Mouse (Mus musculus) CH12.LX (cell line): ENCODE measurements at regions not wholly inside any gene's neighbourhood (a gene's known extent, or its start where the extent isn't known, plus 50 kb on each side); places are given as distances from the start of the nearest gene placed in this dataset.

Source experiments
- DNase-seq: peaks from one replicate; pipeline ENCODE4 v3.0.0-alpha.2; 2013; ENCODE audit errors: extremely low read depth
- H3K27ac ChIP-seq: 2 replicates; pipeline ENCODE4 v1.5.1; 2012; ENCODE audit warnings: low read depth, mild to moderate bottlenecking, control low read depth, moderate library complexity; ENCODE audit not compliant: insufficient read depth
- H3K27me3 ChIP-seq: replicated peaks from 2 replicates; pipeline ENCODE3; 2012; ENCODE audit warnings: inconsistent platforms
- H3K36me3 ChIP-seq, 2 experiments: replicated peaks in 1 of 2; 2 replicates each; pipeline versions ENCODE3 to v1.6.1; 2012; ENCODE audit warnings: inconsistent platforms in 1 of 2, low read length in 1 of 2, mild to moderate bottlenecking in 1 of 2, mixed read lengths in 1 of 2, moderate library complexity in 1 of 2; ENCODE audit not compliant: control insufficient read depth in 1 of 2, insufficient read depth in 1 of 2
- H3K4me1 ChIP-seq, 2 experiments: 2 replicates each; pipeline ENCODE4 v1.6.1; 2012; ENCODE audit warnings: inconsistent platforms in 1 of 2, moderate library complexity in 1 of 2; ENCODE audit not compliant: insufficient read depth in 2 of 2, control insufficient read depth in 1 of 2
- H3K4me2 ChIP-seq: 2 replicates; pipeline ENCODE4 v1.6.1; 2012; ENCODE audit warnings: low read depth, mild to moderate bottlenecking, control low read depth; ENCODE audit not compliant: poor library complexity, insufficient read depth, severe bottlenecking
- H3K4me3 ChIP-seq, 3 experiments: fragments of 150-350 bp in 1 of 3; sonication (generic) in 1 of 3; replicated peaks in 1 of 3; 2 replicates each; pipeline versions ENCODE3 to v1.5.1; 2011 to 2012; ENCODE audit warnings: low read depth in 2 of 3, low read length in 2 of 3, mild to moderate bottlenecking in 2 of 3, moderate library complexity in 2 of 3, control low read depth in 1 of 3, improper control_type of control experiment in 1 of 3, inconsistent platforms in 1 of 3, mixed read lengths in 1 of 3; ENCODE audit not compliant: poor library complexity in 1 of 3
- H3K79me2 ChIP-seq: replicated peaks from 2 replicates; pipeline ENCODE4 v1.6.1; 2012; ENCODE audit warnings: mild to moderate bottlenecking, moderate library complexity; ENCODE audit not compliant: control insufficient read depth, poor library complexity, insufficient read depth, severe bottlenecking; ENCODE audit errors: extremely low read depth
- H3K9ac ChIP-seq: 2 replicates; pipeline ENCODE4 v1.6.1; 2012; ENCODE audit warnings: low read depth, mild to moderate bottlenecking, control low read depth, moderate library complexity; ENCODE audit not compliant: insufficient read depth
- H3K9me3 ChIP-seq: replicated peaks from 2 replicates; pipeline ENCODE3; 2012; ENCODE audit warnings: low read length, inconsistent platforms, mixed read lengths
- BHLHE40 ChIP-seq: IDR thresholded peaks from 2 replicates; pipeline ENCODE4 v1.6.1; 2011; ENCODE audit warnings: mild to moderate bottlenecking, low read depth, low read length, improper control_type of control experiment
- CHD2 ChIP-seq: IDR thresholded peaks from 2 replicates; pipeline ENCODE4 v1.6.1; 2011; ENCODE audit warnings: low read length, improper control_type of control experiment
- ETS1 ChIP-seq: conservative IDR thresholded peaks from 2 replicates; pipeline ENCODE4 v1.6.1; 2012; ENCODE audit warnings: low read depth, mild to moderate bottlenecking, inconsistent platforms, low read length, improper control_type of control experiment, moderate library complexity
- IRF4 ChIP-seq: IDR thresholded peaks from 2 replicates; pipeline ENCODE4 v1.6.1; 2014; ENCODE audit warnings: low read depth, mild to moderate bottlenecking, inconsistent platforms, low read length, improper control_type of control experiment
- JUN ChIP-seq: IDR thresholded peaks from 2 replicates; pipeline ENCODE4 v1.6.1; 2011; ENCODE audit warnings: low read depth, mild to moderate bottlenecking, low read length, improper control_type of control experiment, moderate library complexity; ENCODE audit not compliant: insufficient read depth
- JUND ChIP-seq: conservative IDR thresholded peaks from 2 replicates; pipeline ENCODE4 v1.6.1; 2011; ENCODE audit warnings: low read depth, low read length, improper control_type of control experiment
- MAFK ChIP-seq: IDR thresholded peaks from 2 replicates; pipeline ENCODE4 v1.6.1; 2011; ENCODE audit warnings: low read length, improper control_type of control experiment; ENCODE audit not compliant: insufficient replicate concordance
- MAX ChIP-seq: IDR thresholded peaks from 2 replicates; pipeline ENCODE4 v1.6.1; 2011; ENCODE audit warnings: low read length, improper control_type of control experiment
- MAZ ChIP-seq: IDR thresholded peaks from 2 replicates; pipeline ENCODE4 v1.6.1; 2012; ENCODE audit warnings: low read depth, mild to moderate bottlenecking, inconsistent platforms, low read length, improper control_type of control experiment, moderate library complexity
- MYC ChIP-seq: IDR thresholded peaks from 2 replicates; pipeline ENCODE4 v1.6.1; 2011; ENCODE audit warnings: low read depth, mild to moderate bottlenecking, improper control_type of control experiment, low read length
- NELFE ChIP-seq: IDR thresholded peaks from 2 replicates; pipeline ENCODE4 v1.6.1; 2011; ENCODE audit warnings: low read depth, low read length, improper control_type of control experiment
- NRF1 ChIP-seq: IDR thresholded peaks from 2 replicates; pipeline ENCODE4 v1.6.1; 2014; ENCODE audit warnings: low read depth, mild to moderate bottlenecking, inconsistent platforms, low read length, improper control_type of control experiment, moderate library complexity
- PAX5 ChIP-seq: IDR thresholded peaks from 2 replicates; pipeline ENCODE4 v1.6.1; 2012; ENCODE audit warnings: low read length, inconsistent platforms, mixed read lengths
- POLR2AphosphoS2 ChIP-seq: IDR thresholded peaks from 2 replicates; pipeline ENCODE4 v1.6.1; 2011; ENCODE audit warnings: low read depth, low read length, improper control_type of control experiment
- SMC3 ChIP-seq: IDR thresholded peaks from 2 replicates; pipeline ENCODE4 v1.6.1; 2011; ENCODE audit warnings: low read depth, low read length, improper control_type of control experiment
- TBP ChIP-seq: conservative IDR thresholded peaks from 2 replicates; pipeline ENCODE4 v1.6.1; 2011; ENCODE audit warnings: low read depth, low read length, improper control_type of control experiment
- UBTF ChIP-seq: IDR thresholded peaks from 2 replicates; pipeline ENCODE4 v1.6.1; 2012; ENCODE audit warnings: low read depth, mild to moderate bottlenecking, inconsistent platforms, low read length, improper control_type of control experiment, moderate library complexity
- USF2 ChIP-seq: conservative IDR thresholded peaks from 2 replicates; pipeline ENCODE4 v1.6.1; 2011; ENCODE audit warnings: low read depth, low read length, improper control_type of control experiment
- ZC3H11A ChIP-seq: IDR thresholded peaks from 2 replicates; pipeline ENCODE4 v1.6.1; 2012; ENCODE audit warnings: low read depth, mild to moderate bottlenecking, inconsistent platforms, low read length, improper control_type of control experiment
- ZKSCAN1 ChIP-seq: IDR thresholded peaks from 2 replicates; pipeline ENCODE4 v1.6.1; 2012; ENCODE audit warnings: low read depth, inconsistent platforms, low read length, improper control_type of control experiment, borderline replicate concordance
- ZMIZ1 ChIP-seq: IDR thresholded peaks from 2 replicates; pipeline ENCODE4 v1.6.1; 2012; ENCODE audit warnings: low read depth, mild to moderate bottlenecking, inconsistent platforms, low read length, improper control_type of control experiment
- dilution Hi-C: fragments of 300-500 bp; cut with MboI; formaldehyde crosslinking; loops from 2 replicates; pipeline ENCODE4 v1.14.3; 2020; ENCODE audit warnings: low sequenced_read_pairs; ENCODE audit not compliant: extremely low pct_unique_long_range_greater_than_20kb, extremely low pct_ligation_motif_present
- in situ Hi-C: fragments of 300-500 bp; cut with MboI; formaldehyde crosslinking; loops from 3 replicates; pipeline ENCODE4 v1.14.3; 2019; ENCODE audit warnings: low sequenced_read_pairs, low pct_ligation_motif_present, low pct_unique_long_range_greater_than_20kb, mixed read lengths

- Histone ChIP-seq H3K4me1 (no peaks in the 10 kb centered on the region), H3K4me3 (no peak overlapping the region), H3K36me3 (no peaks in the 10 kb centered on the region), H3K9ac (no peak overlapping the region), H3K27me3 (peaks cover 3% of the 10 kb centered on the region), H3K4me2 (no peak overlapping the region), H3K9me3 (peaks cover 2% of the 10 kb centered on the region), H3K79me2 (no peaks in the 10 kb centered on the region), H3K27ac (no peak overlapping the region)
- dilution Hi-C loops (no loop called here), in situ Hi-C loops (no loop called here)
- no peak for DNase-seq
- no peak for TF ChIP-seq JUND
- no peak for TF ChIP-seq ETS1
- TF ChIP-seq PAX5: no peak
- TF ChIP-seq MAZ: no peak
- no peak for TF ChIP-seq MAX
- no peak for TF ChIP-seq ZC3H11A
- TF ChIP-seq SMC3: no peak
- TF ChIP-seq NELFE: no peak
- TF ChIP-seq IRF4: no peak
- no peak for TF ChIP-seq UBTF
- TF ChIP-seq JUN: no peak
- TF ChIP-seq CHD2: no peak
Measured at GRCm38 (mm10) chr8:18311597-18311996, 666.5 kb downstream of the Defb40 start.

GRCm38 (mm10) chr8:18310927-18311326, 667.1 kb downstream of the Defb40 start:
- H3K36me3 ChIP-seq: no peaks in the 10 kb centered on the region
- peaks cover 2% of the 10 kb centered on the region for H3K27me3 ChIP-seq
- DNase-seq: no peak
- no peak overlapping the region for H3K9ac ChIP-seq
- in situ Hi-C loops: no loop called here
- H3K79me2 ChIP-seq: no peaks in the 10 kb centered on the region
- H3K27ac ChIP-seq: no peak overlapping the region
- no peak overlapping the region for H3K4me3 ChIP-seq
- H3K4me2 ChIP-seq: no peak overlapping the region
- no peaks in the 10 kb centered on the region for H3K9me3 ChIP-seq
- dilution Hi-C loops: no loop called here
- no peak for TF ChIP-seq ZKSCAN1
- TF ChIP-seq UBTF: no peak
- no peak for TF ChIP-seq ZC3H11A
- TF ChIP-seq POLR2AphosphoS2: no peak
- no peak for TF ChIP-seq ETS1
- no peak for TF ChIP-seq NELFE
- TF ChIP-seq USF2: no peak
- TF ChIP-seq BHLHE40: no peak
- no peak for TF ChIP-seq MAFK
- no peak for TF ChIP-seq SMC3
- TF ChIP-seq ZMIZ1: no peak
- no peak for TF ChIP-seq TBP
- no peak for TF ChIP-seq CHD2
- no peak for TF ChIP-seq NRF1
- TF ChIP-seq MYC: no peak
- TF ChIP-seq, all 38 proteins: peak for 0
- H3K4me1 ChIP-seq: no peaks in the 10 kb centered on the region
